Mouse (Mus musculus) CH12.LX (cell line): ENCODE data around the gene Npl. TPM values are rescaled to one million over a fixed set of nuclear protein-coding genes. Genes with fewer than 3 reads are reported as not detected.
A peak's percentile ranks its signal among the peaks of the same experiment; 100 is the strongest.

Experiments used
- DNase-seq: peaks from one replicate; pipeline ENCODE4 v3.0.0-alpha.2; 2013; ENCODE audit errors: extremely low read depth
- H3K27ac ChIP-seq: 2 replicates; pipeline ENCODE4 v1.5.1; 2012; ENCODE audit warnings: low read depth, mild to moderate bottlenecking, control low read depth, moderate library complexity; ENCODE audit not compliant: insufficient read depth
- H3K27me3 ChIP-seq: replicated peaks from 2 replicates; pipeline ENCODE3; 2012; ENCODE audit warnings: inconsistent platforms
- H3K36me3 ChIP-seq, 2 experiments: replicated peaks in 1 of 2; 2 replicates each; pipeline versions ENCODE3 to v1.6.1; 2012; ENCODE audit warnings: inconsistent platforms in 1 of 2, low read length in 1 of 2, mild to moderate bottlenecking in 1 of 2, mixed read lengths in 1 of 2, moderate library complexity in 1 of 2; ENCODE audit not compliant: control insufficient read depth in 1 of 2, insufficient read depth in 1 of 2
- H3K4me1 ChIP-seq, 2 experiments: 2 replicates each; pipeline ENCODE4 v1.6.1; 2012; ENCODE audit warnings: inconsistent platforms in 1 of 2, moderate library complexity in 1 of 2; ENCODE audit not compliant: insufficient read depth in 2 of 2, control insufficient read depth in 1 of 2
- H3K4me2 ChIP-seq: 2 replicates; pipeline ENCODE4 v1.6.1; 2012; ENCODE audit warnings: low read depth, mild to moderate bottlenecking, control low read depth; ENCODE audit not compliant: poor library complexity, insufficient read depth, severe bottlenecking
- H3K4me3 ChIP-seq, 3 experiments: fragments of 150-350 bp in 1 of 3; sonication (generic) in 1 of 3; replicated peaks in 1 of 3; 2 replicates each; pipeline versions ENCODE3 to v1.5.1; 2011 to 2012; ENCODE audit warnings: low read depth in 2 of 3, low read length in 2 of 3, mild to moderate bottlenecking in 2 of 3, moderate library complexity in 2 of 3, control low read depth in 1 of 3, improper control_type of control experiment in 1 of 3, inconsistent platforms in 1 of 3, mixed read lengths in 1 of 3; ENCODE audit not compliant: poor library complexity in 1 of 3
- H3K79me2 ChIP-seq: replicated peaks from 2 replicates; pipeline ENCODE4 v1.6.1; 2012; ENCODE audit warnings: mild to moderate bottlenecking, moderate library complexity; ENCODE audit not compliant: control insufficient read depth, poor library complexity, insufficient read depth, severe bottlenecking; ENCODE audit errors: extremely low read depth
- H3K9ac ChIP-seq: 2 replicates; pipeline ENCODE4 v1.6.1; 2012; ENCODE audit warnings: low read depth, mild to moderate bottlenecking, control low read depth, moderate library complexity; ENCODE audit not compliant: insufficient read depth
- H3K9me3 ChIP-seq: replicated peaks from 2 replicates; pipeline ENCODE3; 2012; ENCODE audit warnings: low read length, inconsistent platforms, mixed read lengths
- CHD2 ChIP-seq: IDR thresholded peaks from 2 replicates; pipeline ENCODE4 v1.6.1; 2011; ENCODE audit warnings: low read length, improper control_type of control experiment
- E2F4 ChIP-seq: IDR thresholded peaks from 2 replicates; pipeline ENCODE4 v1.6.1; 2011; ENCODE audit warnings: low read depth, low read length, improper control_type of control experiment; ENCODE audit not compliant: insufficient replicate concordance
- ELF1 ChIP-seq: IDR thresholded peaks from 2 replicates; pipeline ENCODE4 v1.6.1; 2014; ENCODE audit warnings: low read depth, mild to moderate bottlenecking, inconsistent platforms, low read length, improper control_type of control experiment
- ETS1 ChIP-seq: conservative IDR thresholded peaks from 2 replicates; pipeline ENCODE4 v1.6.1; 2012; ENCODE audit warnings: low read depth, mild to moderate bottlenecking, inconsistent platforms, low read length, improper control_type of control experiment, moderate library complexity
- IRF4 ChIP-seq: IDR thresholded peaks from 2 replicates; pipeline ENCODE4 v1.6.1; 2014; ENCODE audit warnings: low read depth, mild to moderate bottlenecking, inconsistent platforms, low read length, improper control_type of control experiment
- JUND ChIP-seq: conservative IDR thresholded peaks from 2 replicates; pipeline ENCODE4 v1.6.1; 2011; ENCODE audit warnings: low read depth, low read length, improper control_type of control experiment
- MAFK ChIP-seq: IDR thresholded peaks from 2 replicates; pipeline ENCODE4 v1.6.1; 2011; ENCODE audit warnings: low read length, improper control_type of control experiment; ENCODE audit not compliant: insufficient replicate concordance
- MAZ ChIP-seq: IDR thresholded peaks from 2 replicates; pipeline ENCODE4 v1.6.1; 2012; ENCODE audit warnings: low read depth, mild to moderate bottlenecking, inconsistent platforms, low read length, improper control_type of control experiment, moderate library complexity
- MEF2A ChIP-seq: IDR thresholded peaks from 2 replicates; pipeline ENCODE4 v1.6.1; 2014; ENCODE audit warnings: low read depth, mild to moderate bottlenecking, inconsistent platforms, low read length, improper control_type of control experiment, borderline replicate concordance
- MYC ChIP-seq: IDR thresholded peaks from 2 replicates; pipeline ENCODE4 v1.6.1; 2011; ENCODE audit warnings: low read depth, mild to moderate bottlenecking, improper control_type of control experiment, low read length
- PAX5 ChIP-seq: IDR thresholded peaks from 2 replicates; pipeline ENCODE4 v1.6.1; 2012; ENCODE audit warnings: low read length, inconsistent platforms, mixed read lengths
- RAD21 ChIP-seq: IDR thresholded peaks from 2 replicates; pipeline ENCODE4 v1.6.1; 2011; ENCODE audit warnings: low read depth, mild to moderate bottlenecking, low read length, improper control_type of control experiment, moderate library complexity
- SMC3 ChIP-seq: IDR thresholded peaks from 2 replicates; pipeline ENCODE4 v1.6.1; 2011; ENCODE audit warnings: low read depth, low read length, improper control_type of control experiment
- TBP ChIP-seq: conservative IDR thresholded peaks from 2 replicates; pipeline ENCODE4 v1.6.1; 2011; ENCODE audit warnings: low read depth, low read length, improper control_type of control experiment
- TCF12 ChIP-seq: IDR thresholded peaks from 2 replicates; pipeline ENCODE4 v1.6.1; 2014; ENCODE audit warnings: low read depth, mild to moderate bottlenecking, inconsistent platforms, low read length, improper control_type of control experiment
- UBTF ChIP-seq: IDR thresholded peaks from 2 replicates; pipeline ENCODE4 v1.6.1; 2012; ENCODE audit warnings: low read depth, mild to moderate bottlenecking, inconsistent platforms, low read length, improper control_type of control experiment, moderate library complexity
- ZC3H11A ChIP-seq: IDR thresholded peaks from 2 replicates; pipeline ENCODE4 v1.6.1; 2012; ENCODE audit warnings: low read depth, mild to moderate bottlenecking, inconsistent platforms, low read length, improper control_type of control experiment
- ZNF384 ChIP-seq: IDR thresholded peaks from 2 replicates; pipeline ENCODE4 v1.6.1; 2012; ENCODE audit warnings: low read depth, low read length, improper control_type of control experiment, inconsistent platforms
- dilution Hi-C: fragments of 300-500 bp; cut with MboI; formaldehyde crosslinking; loops from 2 replicates; pipeline ENCODE4 v1.14.3; 2020; ENCODE audit warnings: low sequenced_read_pairs; ENCODE audit not compliant: extremely low pct_unique_long_range_greater_than_20kb, extremely low pct_ligation_motif_present
- in situ Hi-C: fragments of 300-500 bp; cut with MboI; formaldehyde crosslinking; loops from 3 replicates; pipeline ENCODE4 v1.14.3; 2019; ENCODE audit warnings: low sequenced_read_pairs, low pct_ligation_motif_present, low pct_unique_long_range_greater_than_20kb, mixed read lengths
- polyA plus RNA-seq: library from polyadenylated mRNA; unstranded; fragments of >175 nt; gene quantifications from 2 replicates; pipeline ENCODE4 v1.2.1, GENCODE M21; 2012; ENCODE audit warnings: low read depth; ENCODE audit not compliant: insufficient read length
- total RNA-seq, 2 experiments: library from RNA; depleted of rRNA; stranded (reverse); fragments of 300-350 nt in 1 of 2; fragments of >200 nt in 1 of 2; gene quantifications; 2 replicates each; pipeline ENCODE4 v1.2.3; 2012 to 2014

The Npl gene
- total and polyA plus RNA-seq, 3 experiments = 0.08 TPM; not detected in 2

- TF ChIP-seq MAZ (no peak), CHD2 (no peak), ZC3H11A (no peak), SMC3 (no peak), MYC (no peak), JUND (no peak), ETS1 (no peak), ELF1 (no peak), MAFK (no peak), UBTF (no peak), TCF12 (no peak), TBP (no peak), PAX5 (no peak), IRF4 (no peak), ZNF384 (no peak)
- Histone ChIP-seq H3K4me2 (peak overlapping the region; percentile 27; the same call in 1 of the 2 replicates), H3K4me3 (no peak overlapping the region), H3K9me3 (no peaks in the 10 kb centered on the region), H3K9ac (no peak overlapping the region), H3K27me3 (no peaks in the 10 kb centered on the region), H3K79me2 (no peaks in the 10 kb centered on the region), H3K4me1 (no peaks in the 10 kb centered on the region), H3K36me3 (no peaks in the 10 kb centered on the region), H3K27ac (no peak overlapping the region)
- dilution Hi-C loops = no loop called here
- DNase-seq = no peak
- in situ Hi-C loops = no loop called here
Observed at GRCm38 (mm10) chr1:153574730-153575129, 24.9 kb upstream of the Npl start.

GRCm38 (mm10) chr1:153572271-153573043, 22.6 kb upstream of the Npl start:
- dilution Hi-C loops (no loop called here), in situ Hi-C loops (no loop called here)
- no peaks in the 10 kb centered on the region for H3K27me3 ChIP-seq
- TF ChIP-seq RAD21 (no peak), CHD2 (no peak), E2F4 (no peak), SMC3 (no peak), MEF2A (no peak)
- no peaks in the 10 kb centered on the region for H3K79me2 ChIP-seq
- H3K4me1 ChIP-seq = no peaks in the 10 kb centered on the region
- no peaks in the 10 kb centered on the region for H3K9me3 ChIP-seq
- H3K4me3 ChIP-seq = no peak overlapping the region
- DNase-seq = no peak
- no peaks in the 10 kb centered on the region for H3K36me3 ChIP-seq
- H3K9ac ChIP-seq = no peak overlapping the region
- no peak overlapping the region for H3K27ac ChIP-seq
- no peak overlapping the region for H3K4me2 ChIP-seq
